Mouse (Mus musculus) thymus, adult 2 months (tissue): ENCODE data around the gene Med9.

Source experiments
- CTCF ChIP-seq: fragments of 200-500 bp; IDR thresholded peaks from 2 replicates; pipeline ENCODE4 v1.5.1; 2012; ENCODE audit warnings: mild to moderate bottlenecking, control low read depth, low read length, moderate library complexity, borderline replicate concordance; ENCODE audit not compliant: control insufficient read depth, poor library complexity, insufficient read depth; ENCODE audit errors: extremely low read depth
- POLR2A ChIP-seq: fragments of 200-500 bp; IDR thresholded peaks from 2 replicates; pipeline ENCODE4 v1.6.1; 2012; ENCODE audit warnings: mild to moderate bottlenecking, low read length, control low read depth, moderate library complexity; ENCODE audit not compliant: control insufficient read depth, poor library complexity, insufficient read depth; ENCODE audit errors: extremely low read depth

GRCm38 (mm10) chr11:59920331-59920730 is 27.7 kb upstream of the Med9 start:
- TF ChIP-seq CTCF (no peak), POLR2A (no peak)
